Mouse (Mus musculus): ENCODE results near the gene Trpc7. TPM values are rescaled to one million over a fixed set of nuclear protein-coding genes. Genes with fewer than 3 reads are reported as not detected.

Trpc7 gene
- polyA plus RNA-seq, 1 experiment from 2014 or later, result 0.05 TPM

- no peak for ATAC-seq (ENCODE audit: low FRiP score, low read depth)
- H3K27me3 ChIP-seq, result no peaks in the 10 kb centered on the region
- no peak overlapping the region for H3K4me3 ChIP-seq
- H3K9me3 ChIP-seq, result no peaks in the 10 kb centered on the region
- H3K4me1 ChIP-seq, result peaks cover 11% of the 10 kb centered on the region
- H3K36me3 ChIP-seq, result no peaks in the 10 kb centered on the region
- whole genome bisulfite sequencing, result 39% methylated on average over 6 of the region's 6 CpGs
- H3K27ac ChIP-seq, result no peak overlapping the region
- no peak overlapping the region for H3K4me2 ChIP-seq (replicated peaks)
- H3K9ac ChIP-seq, result no peak overlapping the region
Measured at GRCm38 (mm10) chr13:56862011-56862410, 33.8 kb downstream of the Trpc7 start.

GRCm38 (mm10) chr13:56854506-56854905 is 41.3 kb downstream of the Trpc7 start:
- no peak for ATAC-seq (ENCODE audit: low FRiP score, low read depth)
- H3K9ac ChIP-seq, result no peak overlapping the region
- no peak overlapping the region for H3K4me3 ChIP-seq
- H3K4me2 ChIP-seq (replicated peaks), result no peak overlapping the region
- no peaks in the 10 kb centered on the region for H3K36me3 ChIP-seq
- WGBS, result 60% methylated on average over 8 of the region's 8 CpGs
- H3K27me3 ChIP-seq, result no peaks in the 10 kb centered on the region
- peaks cover 12% of the 10 kb centered on the region; the same call in 1 of the 2 replicates for H3K4me1 ChIP-seq
- no peak overlapping the region for H3K27ac ChIP-seq
- no peaks in the 10 kb centered on the region for H3K9me3 ChIP-seq

- Histone ChIP-seq H3K4me2 (replicated peaks) (no peak overlapping the region), H3K9me3 (no peaks in the 10 kb centered on the region), H3K27ac (no peak overlapping the region), H3K9ac (no peak overlapping the region), H3K4me1 (peaks cover 12% of the 10 kb centered on the region; the same call in 1 of the 2 replicates), H3K27me3 (no peaks in the 10 kb centered on the region), H3K4me3 (no peak overlapping the region), H3K36me3 (no peaks in the 10 kb centered on the region)
- WGBS, result 45% methylated on average over 5 of the region's 5 CpGs
- ATAC-seq (ENCODE audit: low FRiP score, low read depth), result no peak
Measured at GRCm38 (mm10) chr13:56853436-56853835, 42.4 kb downstream of the Trpc7 start.

- H3K4me1 ChIP-seq, result no peaks in the 10 kb centered on the region
- 65% methylated on average over 3 of the region's 3 CpGs for WGBS
- no peak overlapping the region for H3K27ac ChIP-seq
- no peak overlapping the region for H3K9ac ChIP-seq
- H3K4me2 ChIP-seq (replicated peaks), result no peak overlapping the region
- no peaks in the 10 kb centered on the region for H3K9me3 ChIP-seq
- no peaks in the 10 kb centered on the region for H3K36me3 ChIP-seq
- no peak for ATAC-seq (ENCODE audit: low FRiP score, low read depth)
- no peaks in the 10 kb centered on the region for H3K27me3 ChIP-seq
- no peak overlapping the region for H3K4me3 ChIP-seq
Measured at GRCm38 (mm10) chr13:56845866-56846265, 49.9 kb downstream of the Trpc7 start.

GRCm38 (mm10) chr13:56815471-56815870 is 80.3 kb downstream of the Trpc7 start:
- H3K4me2 ChIP-seq (replicated peaks), result no peak overlapping the region
- H3K27ac ChIP-seq, result no peak overlapping the region
- WGBS, result 89% methylated on average over 12 of the region's 12 CpGs
- H3K4me1 ChIP-seq, result no peaks in the 10 kb centered on the region
- no peak for ATAC-seq (ENCODE audit: low FRiP score, low read depth)
- no peaks in the 10 kb centered on the region for H3K9me3 ChIP-seq
- H3K9ac ChIP-seq, result no peak overlapping the region
- H3K36me3 ChIP-seq, result no peaks in the 10 kb centered on the region
- no peak overlapping the region for H3K4me3 ChIP-seq
- no peaks in the 10 kb centered on the region for H3K27me3 ChIP-seq

GRCm38 (mm10) chr13:56806776-56807490 is 88.9 kb downstream of the Trpc7 start:
- peak overlapping the region; percentile 36 for H3K4me3 ChIP-seq
- no peaks in the 10 kb centered on the region for H3K9me3 ChIP-seq
- H3K27me3 ChIP-seq, result peaks cover 3% of the 10 kb centered on the region; the same call in 1 of the 2 replicates
- no peak overlapping the region for H3K27ac ChIP-seq
- H3K9ac ChIP-seq, result peak overlapping the region; percentile 48; the same call in 1 of the 2 replicates
- WGBS, result 6% methylated on average over 27 of the region's 27 CpGs
- 0 out of 2 replicates have a peak, but pooled peaks cover 2% of the 10 kb centered on the region for H3K4me1 ChIP-seq
- H3K4me2 ChIP-seq (replicated peaks), result peak overlapping the region; percentile 67
- peak; percentile 51; the same call in 1 of the 2 replicates for ATAC-seq (ENCODE audit: low FRiP score, low read depth)
- no peaks in the 10 kb centered on the region for H3K36me3 ChIP-seq

GRCm38 (mm10) chr13:56805131-56805530 is 90.7 kb downstream of the Trpc7 start:
- Histone ChIP-seq H3K4me2 (replicated peaks) (no peak overlapping the region), H3K4me3 (no peak overlapping the region), H3K9me3 (no peaks in the 10 kb centered on the region), H3K9ac (no peak overlapping the region), H3K36me3 (no peaks in the 10 kb centered on the region), H3K27ac (no peak overlapping the region), H3K4me1 (0 out of 2 replicates have a peak, but pooled peaks cover 2% of the 10 kb centered on the region), H3K27me3 (peaks cover 3% of the 10 kb centered on the region; the same call in 1 of the 2 replicates)
- ATAC-seq (ENCODE audit: low FRiP score, low read depth), result no peak
- 85% methylated on average over 3 of the region's 3 CpGs for WGBS

GRCm38 (mm10) chr13:56797459-56797858 is 98.3 kb downstream of the Trpc7 start:
- no peak for ATAC-seq (ENCODE audit: low FRiP score, low read depth)
- H3K4me3 ChIP-seq, result no peak overlapping the region
- no peaks in the 10 kb centered on the region for H3K36me3 ChIP-seq
- H3K9ac ChIP-seq, result no peak overlapping the region
- H3K4me2 ChIP-seq (replicated peaks), result no peak overlapping the region
- H3K4me1 ChIP-seq, result peaks cover 8% of the 10 kb centered on the region
- H3K9me3 ChIP-seq, result no peaks in the 10 kb centered on the region
- WGBS, result 78% methylated on average over 7 of the region's 7 CpGs
- H3K27ac ChIP-seq, result no peak overlapping the region
- H3K27me3 ChIP-seq, result no peaks in the 10 kb centered on the region

GRCm38 (mm10) chr13:56795501-56795900 is 100.3 kb downstream of the Trpc7 start:
- Histone ChIP-seq H3K4me1 (peaks cover 8% of the 10 kb centered on the region), H3K4me3 (no peak overlapping the region), H3K36me3 (no peaks in the 10 kb centered on the region), H3K27ac (no peak overlapping the region), H3K27me3 (no peaks in the 10 kb centered on the region), H3K9me3 (no peaks in the 10 kb centered on the region), H3K4me2 (replicated peaks) (no peak overlapping the region), H3K9ac (no peak overlapping the region)
- 78% methylated on average over 7 of the region's 7 CpGs for WGBS
- ATAC-seq (ENCODE audit: low FRiP score, low read depth), result no peak

GRCm38 (mm10) chr13:56794441-56794840 is 101.4 kb downstream of the Trpc7 start:
- no peak overlapping the region for H3K4me2 ChIP-seq (replicated peaks)
- H3K9me3 ChIP-seq, result no peaks in the 10 kb centered on the region
- no peak for ATAC-seq (ENCODE audit: low FRiP score, low read depth)
- H3K9ac ChIP-seq, result no peak overlapping the region
- 60% methylated on average over 7 of the region's 7 CpGs for WGBS
- peaks cover 14% of the 10 kb centered on the region for H3K4me1 ChIP-seq
- no peak overlapping the region for H3K27ac ChIP-seq
- H3K36me3 ChIP-seq, result no peaks in the 10 kb centered on the region
- H3K27me3 ChIP-seq, result no peaks in the 10 kb centered on the region
- H3K4me3 ChIP-seq, result no peak overlapping the region

- Histone ChIP-seq H3K9ac (no peak overlapping the region), H3K36me3 (no peaks in the 10 kb centered on the region), H3K4me1 (peaks cover 14% of the 10 kb centered on the region), H3K27ac (no peak overlapping the region), H3K4me2 (replicated peaks) (no peak overlapping the region), H3K27me3 (no peaks in the 10 kb centered on the region), H3K4me3 (no peak overlapping the region), H3K9me3 (no peaks in the 10 kb centered on the region)
- ATAC-seq (ENCODE audit: low FRiP score, low read depth), result no peak
- WGBS, result 81% methylated on average over 3 of the region's 3 CpGs
Measured at GRCm38 (mm10) chr13:56792844-56793243, 102.9 kb downstream of the Trpc7 start.

GRCm38 (mm10) chr13:56790683-56791082 is 105.1 kb downstream of the Trpc7 start:
- Histone ChIP-seq H3K9ac (no peak overlapping the region), H3K4me3 (no peak overlapping the region), H3K36me3 (no peaks in the 10 kb centered on the region), H3K4me1 (peaks cover 14% of the 10 kb centered on the region), H3K9me3 (no peaks in the 10 kb centered on the region), H3K4me2 (replicated peaks) (no peak overlapping the region), H3K27ac (no peak overlapping the region), H3K27me3 (no peaks in the 10 kb centered on the region)
- WGBS, result 78% methylated on average over 3 of the region's 3 CpGs
- no peak for ATAC-seq (ENCODE audit: low FRiP score, low read depth)

GRCm38 (mm10) chr13:56782621-56783020 is 113.2 kb downstream of the Trpc7 start:
- Histone ChIP-seq H3K4me2 (replicated peaks) (no peak overlapping the region), H3K27me3 (no peaks in the 10 kb centered on the region), H3K9ac (no peak overlapping the region), H3K36me3 (no peaks in the 10 kb centered on the region), H3K27ac (no peak overlapping the region), H3K4me1 (no peaks in the 10 kb centered on the region), H3K4me3 (no peak overlapping the region), H3K9me3 (peaks cover 3% of the 10 kb centered on the region; the same call in 1 of the 2 replicates)
- WGBS, result 77% methylated on average over 1 of the region's 1 CpGs
- no peak for ATAC-seq (ENCODE audit: low FRiP score, low read depth)

Data from limb, embryonic 13.5 days (tissue).